Mouse (Mus musculus): ENCODE results near the gene Hist2h4. TPM values are rescaled to one million over a fixed set of nuclear protein-coding genes. Genes with fewer than 3 reads are reported as not detected.

Hist2h4 gene
- polyA plus RNA-seq, 1 experiment from 2014 or later: 3.9 TPM

Small RNAs within 50 kb of the gene (microRNA-seq; reads per million reads assigned to microRNA genes)
- gene Gm44492: not detected
- not detected for gene Gm47311
- not detected for gene Gm47313

Other genes starting within 250 kb of the Hist2h4 start
- gene Vps45, start 204.8 kb downstream of the Hist2h4 start, polyA plus RNA-seq (2015; fragmentation: Nextera tagmentation; extraction: Ambion mirVana): 33.6 and 34.9 TPM in 2 replicates
- 14.9 and 17.2 TPM in 2 replicates for gene Otud7b, start 158.8 kb downstream of the Hist2h4 start, polyA plus RNA-seq (2015; fragmentation: Nextera tagmentation; extraction: Ambion mirVana)
- 6.4 and 7.2 TPM in 2 replicates for gene Mtmr11, start 101.3 kb downstream of the Hist2h4 start, polyA plus RNA-seq (2015; fragmentation: Nextera tagmentation; extraction: Ambion mirVana)
- 97.7 and 98.6 TPM in 2 replicates for gene Sf3b4, start 91.0 kb downstream of the Hist2h4 start, polyA plus RNA-seq (2015; fragmentation: Nextera tagmentation; extraction: Ambion mirVana)
- gene Sv2a, start 82.2 kb downstream of the Hist2h4 start, polyA plus RNA-seq (2015; fragmentation: Nextera tagmentation; extraction: Ambion mirVana): 13.5 and 14.0 TPM in 2 replicates
- gene Bola1, start 43.6 kb downstream of the Hist2h4 start, polyA plus RNA-seq (2015; fragmentation: Nextera tagmentation; extraction: Ambion mirVana): 42.5 and 46.7 TPM in 2 replicates
- gene Hist2h2ab, start 43.4 kb downstream of the Hist2h4 start, polyA plus RNA-seq (2015; fragmentation: Nextera tagmentation; extraction: Ambion mirVana): not detected in 2 replicates
- 4.5 and 5.0 TPM in 2 replicates for gene Hist2h2ac, start 42.4 kb downstream of the Hist2h4 start, polyA plus RNA-seq (2015; fragmentation: Nextera tagmentation; extraction: Ambion mirVana)
- gene Hist2h2be, start 42.2 kb downstream of the Hist2h4 start, polyA plus RNA-seq (2015; fragmentation: Nextera tagmentation; extraction: Ambion mirVana): 3.6 and 5.0 TPM in 2 replicates
- gene Hist2h3c2, start 24.2 kb downstream of the Hist2h4 start, polyA plus RNA-seq (2015; fragmentation: Nextera tagmentation; extraction: Ambion mirVana): 3.0 and 4.3 TPM in 2 replicates
- gene Hist2h2aa2, start 23.0 kb downstream of the Hist2h4 start, polyA plus RNA-seq (2015; fragmentation: Nextera tagmentation; extraction: Ambion mirVana): 34.7 and 49.3 TPM in 2 replicates
- gene Hist2h2aa1, start 17.8 kb downstream of the Hist2h4 start, polyA plus RNA-seq (2015; fragmentation: Nextera tagmentation; extraction: Ambion mirVana): 10.6 and 16.1 TPM in 2 replicates
- gene Hist2h3c1, start 16.6 kb downstream of the Hist2h4 start, polyA plus RNA-seq (2015; fragmentation: Nextera tagmentation; extraction: Ambion mirVana): 0.24 and 0.46 TPM in 2 replicates
- gene Hist2h3b, start 5.3 kb upstream of the Hist2h4 start, polyA plus RNA-seq (2015; fragmentation: Nextera tagmentation; extraction: Ambion mirVana): 28.3 and 29.4 TPM in 2 replicates
- 3.3 and 5.9 TPM in 2 replicates for gene Hist2h2bb, start 6.4 kb upstream of the Hist2h4 start, polyA plus RNA-seq (2015; fragmentation: Nextera tagmentation; extraction: Ambion mirVana)
- 1.3 and 1.5 TPM in 2 replicates for gene Fcgr1, start 30.7 kb upstream of the Hist2h4 start, polyA plus RNA-seq (2015; fragmentation: Nextera tagmentation; extraction: Ambion mirVana)
- gene BC107364, start 189.0 kb upstream of the Hist2h4 start, polyA plus RNA-seq (2015; fragmentation: Nextera tagmentation; extraction: Ambion mirVana): 0.68 and 0.78 TPM in 2 replicates

All from heart, embryonic 13.5 days (tissue).